Mouse (Mus musculus) fibroblast of lung, adult 2 months (primary cell): ENCODE data around the gene Olfr987.
"Not testable (repeated sequence)": the region's sequence is repeated elsewhere in the genome, so short reads cannot be mapped to it uniquely, and the experiment has no call there.

Source experiments
- DNase-seq: peaks from one replicate; pipeline ENCODE4 v3.0.0-alpha.2; 2011; ENCODE audit warnings: low read depth

Gene Olfr987

GRCm38 (mm10) chr2:85339215-85339614 is at the start of gene Olfr987:
Olfr987 (minus strand) TSS chr2:85339315.
- DNase-seq, result not testable (repeated sequence)

GRCm38 (mm10) chr2:85363127-85363526 is 24.0 kb upstream of the Olfr987 start, which contains the start of gene Olfr988:
Olfr988 (minus strand) TSS chr2:85363227.
- DNase-seq, result not testable (repeated sequence)

GRCm38 (mm10) chr2:85339972-85340371 is 857 bp upstream of the Olfr987 start:
- no peak for DNase-seq

- no peak for DNase-seq
Observed at GRCm38 (mm10) chr2:85319106-85319505, 20.0 kb downstream of the Olfr987 start.

GRCm38 (mm10) chr2:85285406-85285805 is 53.7 kb downstream of the Olfr987 start:
- DNase-seq, result no peak

DNA sequence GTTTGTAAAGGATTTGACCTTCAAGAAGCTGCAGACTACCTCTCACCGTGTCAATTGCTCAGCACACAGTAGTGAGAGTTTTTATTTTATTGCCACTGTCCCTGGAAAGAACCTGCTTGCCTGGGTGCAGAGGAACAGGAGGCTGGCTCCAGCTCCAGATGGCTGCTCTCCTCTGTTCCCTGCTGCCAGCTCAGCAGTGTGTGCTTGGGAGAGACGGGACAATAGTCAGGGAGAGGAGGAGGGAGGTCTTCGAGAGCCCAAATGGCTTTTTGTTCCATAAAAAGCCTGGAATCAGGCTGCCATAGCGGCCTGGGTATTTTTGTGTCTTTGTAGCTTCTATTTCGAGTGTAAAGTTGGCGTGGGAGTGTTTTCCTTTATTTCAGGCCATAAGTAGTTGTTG is 54.5 kb downstream of the Olfr987 start:
- no peak for DNase-seq

DNA sequence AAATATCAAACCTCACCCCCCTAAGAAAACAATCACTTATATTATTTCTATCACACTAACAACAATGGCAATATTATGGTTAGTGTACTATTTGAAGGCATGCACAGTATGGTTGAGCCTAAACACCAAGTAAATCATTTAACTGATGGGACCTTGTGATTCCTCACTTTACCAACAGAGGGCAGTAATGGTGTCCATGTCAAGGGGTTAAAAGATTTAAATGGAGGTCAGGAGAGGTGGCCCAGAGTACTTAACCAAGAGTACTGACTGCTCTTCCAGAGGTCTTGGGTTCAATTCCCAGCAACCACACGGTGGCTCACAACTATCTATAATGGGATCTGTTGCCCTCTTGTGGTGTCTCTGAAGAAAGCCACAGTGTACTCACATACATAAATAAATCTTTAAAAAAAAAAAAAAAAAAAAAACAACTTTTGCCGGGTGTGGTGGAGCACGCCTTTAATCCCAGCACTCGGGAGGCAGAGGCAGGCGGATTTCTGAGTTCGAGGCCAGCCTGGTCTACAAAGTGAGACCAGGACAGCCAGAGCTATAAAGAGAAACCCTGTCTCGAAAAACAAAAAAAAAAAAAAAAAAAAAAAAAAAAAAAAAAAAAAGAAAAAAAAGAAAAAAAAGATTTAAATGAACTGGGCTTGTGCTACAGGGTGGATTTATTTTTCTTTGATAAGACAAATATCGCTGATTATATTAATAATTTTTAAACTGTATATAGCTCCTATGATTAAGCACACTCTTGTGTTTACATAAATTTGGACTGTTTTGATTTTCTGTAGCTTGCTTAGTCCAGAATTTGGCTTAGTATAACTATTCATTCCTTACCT is 55.3 kb downstream of the Olfr987 start:
- DNase-seq, result no peak

- no peak for DNase-seq
Observed at GRCm38 (mm10) chr2:85281023-85281422, 58.1 kb downstream of the Olfr987 start.
